Mouse (Mus musculus): ENCODE measurements around the gene Ccr7. TPM values are rescaled to one million over a fixed set of nuclear protein-coding genes. Genes with fewer than 3 reads are reported as not detected.

Gene Ccr7
- polyA plus RNA-seq (2017; shearing (Covaris generic)), result 100 to 1,000 TPM in 2 of 3 experiments, 10 to 100 TPM in 1; 16.6 to 295 (median 286) TPM

- ATAC-seq, result peak; percentile 87
Measured at GRCm38 (mm10) chr11:99154987-99155641, at the start of gene Ccr7. Gene Ccr7, minus strand, starts transcription at chr11:99155077.

- ATAC-seq, result peak; percentile 83
Measured at GRCm38 (mm10) chr11:99189154-99189582, 34.3 kb upstream of the Ccr7 start.

- no peak for ATAC-seq
Measured at GRCm38 (mm10) chr11:99187348-99187747, 32.5 kb upstream of the Ccr7 start.

GRCm38 (mm10) chr11:99186836-99187235 is 32.0 kb upstream of the Ccr7 start:
- peak; percentile 43 for ATAC-seq

- no peak for ATAC-seq
Measured at GRCm38 (mm10) chr11:99182575-99182974, 27.7 kb upstream of the Ccr7 start.

GRCm38 (mm10) chr11:99180071-99180470 is 25.2 kb upstream of the Ccr7 start:
- ATAC-seq, result peak; percentile 46

- ATAC-seq, result no peak
Measured at GRCm38 (mm10) chr11:99177925-99178198, 23.0 kb upstream of the Ccr7 start.

- no peak for ATAC-seq
Measured at GRCm38 (mm10) chr11:99177054-99177924, 22.4 kb upstream of the Ccr7 start.

- ATAC-seq, result no peak
Measured at GRCm38 (mm10) chr11:99172002-99172401, 17.1 kb upstream of the Ccr7 start.

GRCm38 (mm10) chr11:99171442-99171841 is 16.6 kb upstream of the Ccr7 start:
- no peak for ATAC-seq

- peak; percentile 77 for ATAC-seq
Measured at GRCm38 (mm10) chr11:99170547-99171267, 15.8 kb upstream of the Ccr7 start.

- no peak for ATAC-seq
Measured at GRCm38 (mm10) chr11:99170005-99170404, 15.1 kb upstream of the Ccr7 start.

- ATAC-seq, result no peak
Measured at GRCm38 (mm10) chr11:99169438-99169837, 14.6 kb upstream of the Ccr7 start.

- ATAC-seq, result peak; percentile 31
Measured at GRCm38 (mm10) chr11:99168030-99168474, 13.2 kb upstream of the Ccr7 start.

GRCm38 (mm10) chr11:99167576-99167975 is 12.7 kb upstream of the Ccr7 start:
- no peak for ATAC-seq

- ATAC-seq, result no peak
Measured at GRCm38 (mm10) chr11:99166241-99166640, 11.4 kb upstream of the Ccr7 start.

- no peak for ATAC-seq
Measured at GRCm38 (mm10) chr11:99165031-99165752, 10.3 kb upstream of the Ccr7 start.

GRCm38 (mm10) chr11:99162972-99163686 is 8.3 kb upstream of the Ccr7 start:
- peak; percentile 82 for ATAC-seq

- no peak for ATAC-seq
Measured at GRCm38 (mm10) chr11:99161648-99162047, 6.8 kb upstream of the Ccr7 start.

GRCm38 (mm10) chr11:99160228-99160627 is 5.4 kb upstream of the Ccr7 start:
- ATAC-seq, result no peak

- ATAC-seq, result no peak
Measured at GRCm38 (mm10) chr11:99155817-99156216, 940 bp upstream of the Ccr7 start.
